Comparison of ENCODE assay signal across 11 mouse cellular contexts in the genomic region with DNA sequence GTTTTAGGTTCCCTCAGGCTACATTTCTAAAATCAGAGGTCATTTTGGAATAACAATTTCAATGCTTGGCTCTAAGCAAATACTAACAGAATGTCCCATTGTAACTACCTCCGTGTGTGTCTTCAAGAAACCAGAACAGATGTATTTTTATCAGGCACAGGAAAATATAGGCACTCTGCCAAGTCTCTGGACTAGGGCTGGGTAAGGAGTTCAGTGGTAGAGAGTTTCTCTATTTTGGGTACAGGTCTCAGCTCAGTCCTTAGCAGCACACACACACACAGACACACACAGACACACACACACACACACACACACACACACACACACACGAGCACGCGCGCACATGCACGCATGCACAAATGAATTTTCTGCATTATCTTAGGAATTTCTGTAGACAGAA. TPM values are rescaled to one million over a fixed set of nuclear protein-coding genes. Genes with fewer than 3 reads are reported as not detected.
DNase-seq lines count a peak whose midpoint lies in the region; ATAC-seq and TF ChIP-seq lines count a peak whose summit lies in the region.
"Had no signal": no experiment of that assay in that cellular context is flagged by ENCODE, and none has a peak within 500 bp of the region (broad histone marks: within the 10 kb centered on the region; RNA-seq: fewer than 3 reads in every experiment).

No protein-coding gene starts in this region.

- no peak for TF ChIP-seq CTCF in brain, embryonic 14.5 days (IDR thresholded peaks at IDR 0.05; ENCODE audit: borderline replicate concordance, extremely low read depth, insufficient read depth, insufficient read length)

- no peak overlapping the region for H3K9ac ChIP-seq in limb, embryonic 12.5 days (replicated peaks)
- no peak overlapping the region for H3K9ac ChIP-seq in intestine, embryonic 15.5 days
- H3K9ac ChIP-seq: forebrain, embryonic 15.5 days had no signal

- no peaks in the 10 kb centered on the region for H3K36me3 ChIP-seq in limb, embryonic 12.5 days
- no peaks in the 10 kb centered on the region for H3K36me3 ChIP-seq in limb, embryonic 10.5 days
- H3K36me3 ChIP-seq in intestine, embryonic 15.5 days: no peaks in the 10 kb centered on the region
- H3K36me3 ChIP-seq: forebrain, embryonic 15.5 days had no signal

- no peak for TF ChIP-seq POLR2A in brain, embryonic 14.5 days (IDR thresholded peaks at IDR 0.05; ENCODE audit: borderline replicate concordance, extremely low read depth, insufficient read depth, insufficient read length, poor library complexity, severe bottlenecking)

- no peak overlapping the region for H3K4me2 ChIP-seq in limb, embryonic 12.5 days
- no peak overlapping the region for H3K4me2 ChIP-seq in intestine, embryonic 15.5 days (replicated peaks)
- H3K4me2 ChIP-seq: forebrain, embryonic 15.5 days had no signal

- peaks cover 24% of the 10 kb centered on the region for H3K4me1 ChIP-seq in limb, embryonic 12.5 days (replicated peaks)
- no peaks in the 10 kb centered on the region for H3K4me1 ChIP-seq in limb, embryonic 10.5 days
- no peaks in the 10 kb centered on the region for H3K4me1 ChIP-seq in intestine, embryonic 15.5 days (replicated peaks)
- H3K4me1 ChIP-seq: forebrain, embryonic 15.5 days had no signal

- no peaks in the 10 kb centered on the region for H3K27me3 ChIP-seq in limb, embryonic 12.5 days
- no peaks in the 10 kb centered on the region for H3K27me3 ChIP-seq in limb, embryonic 10.5 days (ENCODE audit: low read depth, poor library complexity, severe bottlenecking)
- H3K27me3 ChIP-seq in intestine, embryonic 15.5 days (replicated peaks): no peaks in the 10 kb centered on the region
- H3K27me3 ChIP-seq: CH12.LX; forebrain, embryonic 15.5 days had no signal

- DNase-seq in gastrocnemius, adult 18-20 months (ENCODE audit: low spot score): peak; percentile 24
- DNase-seq in gastrocnemius, postnatal 25 days: no peak
- DNase-seq in limb, embryonic 10.5 days (ENCODE audit: low spot score): no peak
- DNase-seq in brain, embryonic 14.5 days (ENCODE audit: low read depth): peak; percentile 34
- DNase-seq in layer of hippocampus, adult 8-10 months (ENCODE audit: low spot score in 2 of 2): no peak
- DNase-seq in embryo, embryonic 10.5 days (ENCODE audit: low spot score): no peak
- DNase-seq: lung, postnatal 4 days had no signal

- ATAC-seq in limb, embryonic 12.5 days (ENCODE audit: insufficient number of reproducible peaks, insufficient read depth, low FRiP score, low TSS enrichment, low read depth): peak; percentile 63; the same call in 1 of the 2 replicates
- 0 out of 2 replicates have a peak, but pooled peaks have one; percentile 32 for ATAC-seq in intestine, embryonic 15.5 days
- ATAC-seq: forebrain, embryonic 15.5 days had no signal

- H3K27ac ChIP-seq in limb, embryonic 12.5 days: no peak overlapping the region
- no peak overlapping the region for H3K27ac ChIP-seq in limb, embryonic 10.5 days
- no peak overlapping the region for H3K27ac ChIP-seq in intestine, embryonic 15.5 days
- H3K27ac ChIP-seq: forebrain, embryonic 15.5 days had no signal

- 81% methylated on average over 6 of the region's 6 CpGs for WGBS in limb, embryonic 12.5 days
- 94% methylated on average over 6 of the region's 6 CpGs for WGBS in limb, embryonic 10.5 days
- WGBS in intestine, embryonic 15.5 days: 68% methylated on average over 6 of the region's 6 CpGs

- H3K9me3 ChIP-seq in limb, embryonic 12.5 days: no peaks in the 10 kb centered on the region
- no peaks in the 10 kb centered on the region for H3K9me3 ChIP-seq in limb, embryonic 10.5 days (replicated peaks)
- no peaks in the 10 kb centered on the region for H3K9me3 ChIP-seq in intestine, embryonic 15.5 days
- H3K9me3 ChIP-seq: forebrain, embryonic 15.5 days had no signal

- no peak overlapping the region for H3K4me3 ChIP-seq in limb, embryonic 12.5 days (replicated peaks)
- no peak overlapping the region for H3K4me3 ChIP-seq in limb, embryonic 10.5 days
- H3K4me3 ChIP-seq in intestine, embryonic 15.5 days (replicated peaks): no peak overlapping the region
- H3K4me3 ChIP-seq: forebrain, embryonic 15.5 days had no signal

RNA-seq across cellular contexts. Expression of a gene that starts 49.1 kb away (rescaled TPM):
- total RNA-seq in gastrocnemius, adult 18-20 months (2021): 1 to 10 TPM; 1.3 to 2.6 TPM
- 1 to 10 TPM; 1.7 to 2.4 TPM for total RNA-seq in gastrocnemius, postnatal 25 days (2021)
- polyA plus RNA-seq in limb, embryonic 12.5 days (2016; fragmentation: Nextera tagmentation; extraction: Ambion mirVana): 14.4 and 15.5 TPM in 2 replicates
- 6.9 and 10.6 TPM in 2 replicates for polyA plus RNA-seq in limb, embryonic 10.5 days (2016; fragmentation: Nextera tagmentation; extraction: Ambion mirVana)
- 3.2 and 4.7 TPM in 2 replicates for polyA plus RNA-seq in brain, embryonic 14.5 days (2012; rRNA removed)
- polyA plus RNA-seq in intestine, embryonic 15.5 days (2015; fragmentation: Nextera tagmentation; extraction: Ambion mirVana): 28.9 and 31.9 TPM in 2 replicates
- total RNA-seq in layer of hippocampus, adult 8-10 months (2022): 1 to 10 TPM; 2.2 to 8.6 (median 5.6) TPM
- total RNA-seq: CH12.LX had no signal

Comparison
In these comparisons a context has a peak if more than half of its experiments do, and no peak if none do; other contexts are left out.
1. DNase-seq: peak in gastrocnemius, adult 18-20 months (single experiment) and brain, embryonic 14.5 days (single experiment); none in gastrocnemius, postnatal 25 days (single experiment), limb, embryonic 10.5 days (single experiment), layer of hippocampus, adult 8-10 months (0 of 2) and embryo, embryonic 10.5 days (single experiment).